Mouse (Mus musculus) heart, postnatal 0 days (tissue): ENCODE data around the gene Sh3bp4. TPM values are rescaled to one million over a fixed set of nuclear protein-coding genes. Genes with fewer than 3 reads are reported as not detected.

ENCODE experiments used
- ATAC-seq: fragments of 200-750 bp; cut with Nextera tagmentation; 2 replicates; pipeline ENCODE4 v1.8.0; 2017; ENCODE audit warnings: low read depth, moderate number of reproducible peaks, moderate library complexity; ENCODE audit not compliant: insufficient read depth
- DNase-seq: peaks from one replicate; pipeline ENCODE4 v3.0.0-alpha.2; 2016; ENCODE audit warnings: low spot score
- H3K27ac ChIP-seq: fragments of 300-500 bp; sonication (generic); 2 replicates; pipeline ENCODE4 v1.5.1; 2014; ENCODE audit warnings: low read depth, mild to moderate bottlenecking
- H3K27me3 ChIP-seq: fragments of 300-500 bp; sonication (generic); 2 replicates; pipeline ENCODE4 v1.6.1; 2014; ENCODE audit warnings: low read length, mixed read lengths; ENCODE audit not compliant: control insufficient read depth, insufficient read depth
- H3K36me3 ChIP-seq: fragments of 300-500 bp; sonication (generic); replicated peaks from 2 replicates; pipeline ENCODE4 v1.6.1; 2014; ENCODE audit warnings: low read length, mixed read lengths; ENCODE audit not compliant: control insufficient read depth, insufficient read depth
- H3K4me1 ChIP-seq: fragments of 300-500 bp; sonication (generic); 2 replicates; pipeline ENCODE4 v1.6.1; 2014; ENCODE audit warnings: antibody characterized with exemption; ENCODE audit not compliant: control insufficient read depth, insufficient read depth
- H3K4me2 ChIP-seq: fragments of 300-500 bp; sonication (generic); 2 replicates; pipeline ENCODE4 v1.6.1; 2014; ENCODE audit warnings: low read depth, mild to moderate bottlenecking, low read length, moderate library complexity
- H3K4me3 ChIP-seq: fragments of 300-500 bp; sonication (generic); 2 replicates; pipeline ENCODE4 v1.5.1; 2014; ENCODE audit warnings: low read depth, low read length
- H3K9ac ChIP-seq: fragments of 300-500 bp; sonication (generic); replicated peaks from 2 replicates; pipeline ENCODE4 v1.6.1; 2014; ENCODE audit warnings: low read depth, low read length, mixed read lengths
- H3K9me3 ChIP-seq: fragments of 300-500 bp; sonication (generic); replicated peaks from 2 replicates; pipeline ENCODE4 v1.6.1; 2016; ENCODE audit warnings: low read length; ENCODE audit not compliant: control insufficient read depth
- CTCF ChIP-seq: IDR thresholded peaks from 2 replicates; pipeline ENCODE4 v1.5.1; 2016; ENCODE audit warnings: antibody characterized with exemption, control low read depth, low read depth
- EP300 ChIP-seq: IDR thresholded peaks from 2 replicates; pipeline ENCODE4 v1.6.1; 2016; ENCODE audit warnings: antibody characterized with exemption, low read depth
- WGBS: fragments of 180-500 bp; shearing (Covaris S2); extraction: QIAGEN DNeasy Blood & Tissue Kit; methylation state at CpG from one replicate; pipeline ENCODE4 v1.1.7; 2014; 5-methylcytosine and 5-hydroxymethylcytosine counted together
- polyA plus RNA-seq: library from polyadenylated mRNA; unstranded; fragments of >200 nt; fragmentation: Nextera tagmentation; extraction: Ambion mirVana; gene quantifications from 2 replicates; pipeline ENCODE4 v1.2.1, GENCODE M21; 2015
- total RNA-seq: library from RNA; depleted of rRNA; stranded (reverse); fragments of >200 nt; gene quantifications from 2 replicates; pipeline ENCODE4 v1.2.3, GENCODE M21; 2014; ENCODE audit warnings: low replicate concordance

Gene Sh3bp4
- total and polyA plus RNA-seq, 2 experiments from 2014 or later: 15.1 to 50.6 TPM

- no peaks in the 10 kb centered on the region for H3K36me3 ChIP-seq
- no peak overlapping the region for H3K4me2 ChIP-seq
- 74% methylated on average over 10 of the region's 10 CpGs for WGBS
- peak overlapping the region; percentile 81 for H3K27ac ChIP-seq
- no peak overlapping the region for H3K4me3 ChIP-seq
- H3K9ac ChIP-seq: no peak overlapping the region
- no peaks in the 10 kb centered on the region for H3K9me3 ChIP-seq
- TF ChIP-seq EP300: no peak
- TF ChIP-seq CTCF: no peak
- no peaks in the 10 kb centered on the region for H3K4me1 ChIP-seq
- DNase-seq (no peak), ATAC-seq (no peak)
- H3K27me3 ChIP-seq: no peaks in the 10 kb centered on the region
Measured at GRCm38 (mm10) chr1:89042956-89043355, 27.3 kb upstream of the Sh3bp4 start.

DNA sequence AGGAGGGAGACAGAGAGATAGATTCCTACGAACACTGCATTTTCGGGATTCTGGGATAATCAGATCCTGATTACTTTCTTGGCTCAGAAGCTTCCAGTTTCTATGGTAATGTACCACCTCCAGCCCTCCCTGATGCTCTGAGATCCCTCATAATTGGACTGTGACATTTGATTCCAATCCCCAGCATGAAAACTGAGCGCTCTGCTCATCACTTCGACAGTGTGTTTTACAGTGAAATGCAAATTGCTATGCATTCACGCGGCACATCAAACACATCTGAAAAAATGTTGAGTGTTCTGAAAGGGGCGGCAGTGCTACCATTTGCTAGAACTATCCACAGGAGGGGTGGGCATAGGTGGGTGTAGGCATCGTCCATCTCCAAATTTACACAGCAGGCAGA is 24.8 kb upstream of the Sh3bp4 start:
- no peak for DNase-seq
- 84% methylated on average over 8 of the region's 8 CpGs for WGBS
- TF ChIP-seq EP300 (no peak), CTCF (no peak)
- Histone ChIP-seq H3K4me3 (no peak overlapping the region), H3K4me1 (no peaks in the 10 kb centered on the region), H3K36me3 (no peaks in the 10 kb centered on the region), H3K4me2 (no peak overlapping the region), H3K27me3 (no peaks in the 10 kb centered on the region), H3K9me3 (no peaks in the 10 kb centered on the region), H3K9ac (no peak overlapping the region), H3K27ac (no peak overlapping the region)
- ATAC-seq: no peak

GRCm38 (mm10) chr1:89049506-89049905 is 20.7 kb upstream of the Sh3bp4 start:
- Histone ChIP-seq H3K4me3 (no peak overlapping the region), H3K9me3 (no peaks in the 10 kb centered on the region), H3K4me1 (no peaks in the 10 kb centered on the region), H3K36me3 (no peaks in the 10 kb centered on the region), H3K27me3 (no peaks in the 10 kb centered on the region), H3K9ac (no peak overlapping the region), H3K27ac (no peak overlapping the region), H3K4me2 (no peak overlapping the region)
- ATAC-seq (no peak), DNase-seq (no peak)
- WGBS: 76% methylated on average over 4 of the region's 4 CpGs
- no peak for TF ChIP-seq CTCF
- TF ChIP-seq EP300: no peak

DNA sequence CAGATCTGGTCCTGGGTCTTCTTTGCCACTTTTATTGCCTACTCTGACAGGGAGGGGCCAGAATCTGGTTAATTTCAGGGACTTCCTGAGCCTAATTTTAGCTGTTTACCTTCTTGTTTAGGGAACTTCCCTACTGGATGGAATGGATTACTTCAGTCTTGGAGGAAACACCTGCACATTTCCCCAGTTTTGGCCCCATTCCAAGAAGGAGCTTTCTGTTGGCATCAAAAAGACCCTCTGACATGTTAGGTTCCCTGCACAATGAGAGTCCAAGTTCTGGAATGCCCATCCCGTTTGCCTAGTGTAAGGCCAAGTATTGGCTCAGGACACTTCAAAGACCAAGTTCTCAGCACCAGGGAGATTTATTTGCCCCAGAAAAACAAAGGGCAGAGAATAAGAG is 14.0 kb upstream of the Sh3bp4 start:
- Histone ChIP-seq H3K4me3 (no peak overlapping the region), H3K9ac (no peak overlapping the region), H3K27me3 (no peaks in the 10 kb centered on the region), H3K4me2 (no peak overlapping the region), H3K27ac (no peak overlapping the region), H3K36me3 (no peaks in the 10 kb centered on the region), H3K9me3 (no peaks in the 10 kb centered on the region), H3K4me1 (no peaks in the 10 kb centered on the region)
- no peak for DNase-seq
- TF ChIP-seq CTCF (no peak), EP300 (no peak)
- ATAC-seq: no peak
- WGBS: 56% methylated on average over 1 of the region's 1 CpGs

GRCm38 (mm10) chr1:89057430-89057829 is 12.8 kb upstream of the Sh3bp4 start:
- Histone ChIP-seq H3K4me3 (no peak overlapping the region), H3K27me3 (no peaks in the 10 kb centered on the region), H3K27ac (no peak overlapping the region), H3K36me3 (no peaks in the 10 kb centered on the region), H3K9me3 (peaks cover 5% of the 10 kb centered on the region; the same call in 1 of the 2 replicates), H3K4me1 (no peaks in the 10 kb centered on the region), H3K9ac (no peak overlapping the region), H3K4me2 (no peak overlapping the region)
- ATAC-seq: no peak
- WGBS: 77% methylated on average over 3 of the region's 3 CpGs
- DNase-seq: no peak
- no peak for TF ChIP-seq EP300
- TF ChIP-seq CTCF: no peak; the same call in 1 of the 2 replicates

GRCm38 (mm10) chr1:89058011-89058410 is 12.2 kb upstream of the Sh3bp4 start:
- H3K36me3 ChIP-seq: no peaks in the 10 kb centered on the region
- TF ChIP-seq EP300 (no peak), CTCF (peak; percentile 17; the same call in 1 of the 2 replicates)
- H3K27me3 ChIP-seq: no peaks in the 10 kb centered on the region
- no peak overlapping the region for H3K27ac ChIP-seq
- H3K9me3 ChIP-seq: peaks cover 5% of the 10 kb centered on the region; the same call in 1 of the 2 replicates
- H3K4me1 ChIP-seq: no peaks in the 10 kb centered on the region
- no peak overlapping the region for H3K4me3 ChIP-seq
- H3K4me2 ChIP-seq: no peak overlapping the region
- no peak for ATAC-seq
- no peak overlapping the region for H3K9ac ChIP-seq
- 92% methylated on average over 1 of the region's 1 CpGs for WGBS
- DNase-seq: no peak
